Mouse (Mus musculus) spleen, adult 2 months (tissue): ENCODE data around the gene 2900026A02Rik.

ENCODE experiments used
- CTCF ChIP-seq: fragments of 200-500 bp; IDR thresholded peaks from 2 replicates; pipeline ENCODE4 v1.5.1; 2011; ENCODE audit warnings: mild to moderate bottlenecking, inconsistent platforms; ENCODE audit not compliant: insufficient read depth, insufficient read length, insufficient replicate concordance; ENCODE audit errors: extremely low read depth
- POLR2A ChIP-seq: fragments of 200-500 bp; IDR thresholded peaks from 2 replicates; pipeline ENCODE4 v1.6.1; 2011; ENCODE audit warnings: low read depth, low read length, inconsistent platforms

DNA sequence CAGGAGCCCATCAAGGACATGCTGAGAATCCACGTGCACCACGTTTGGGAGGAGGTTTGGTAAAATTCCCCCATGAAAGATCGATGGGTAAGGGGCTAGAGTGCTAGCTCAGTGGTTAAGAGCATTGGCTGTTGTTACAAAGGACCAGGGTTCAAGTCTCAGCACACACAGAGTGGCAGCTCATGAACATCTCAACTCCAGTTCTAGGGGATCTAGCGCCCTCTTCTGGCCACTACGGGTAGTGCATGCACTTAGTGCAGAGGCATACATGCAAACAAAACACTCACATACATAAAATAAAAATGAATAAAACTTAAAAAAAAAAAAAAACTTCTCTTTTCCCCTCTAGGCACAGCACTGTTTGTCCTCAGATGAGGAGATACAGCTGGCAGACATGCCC is 142.3 kb downstream of the 2900026A02Rik start:
- peak; percentile 28; the same call in 1 of the 2 replicates for TF ChIP-seq CTCF
- no peak for TF ChIP-seq POLR2A
